Mouse (Mus musculus): ENCODE data around the gene Arhgap42.

GRCm38 (mm10) chr9:9208205-9208604 is 30.7 kb downstream of the Arhgap42 start:
- no peak for TF ChIP-seq CTCF (IDR thresholded peaks at IDR 0.05; ENCODE audit: extremely low read depth, insufficient read depth, insufficient read length, insufficient replicate concordance)
- TF ChIP-seq POLR2A (IDR thresholded peaks at IDR 0.05; ENCODE audit: low read depth, low read length), result no peak
